Mouse (Mus musculus) midbrain, embryonic 16.5 days (tissue): ENCODE measurements around the gene Gm20509. TPM values are rescaled to one million over a fixed set of nuclear protein-coding genes. Genes with fewer than 3 reads are reported as not detected.

Experiments used
- ATAC-seq: fragments of 200-750 bp; cut with Nextera tagmentation; 2 replicates; pipeline ENCODE4 v1.8.0; 2017; ENCODE audit warnings: moderate TSS enrichment
- H3K27ac ChIP-seq: fragments of 300-500 bp; sonication (generic); 2 replicates; pipeline ENCODE4 v1.5.1; 2014; ENCODE audit warnings: mild to moderate bottlenecking, low read length, mixed read lengths
- H3K27me3 ChIP-seq: fragments of 300-500 bp; sonication (generic); 2 replicates; pipeline ENCODE4 v1.6.1; 2014; ENCODE audit warnings: low read depth, low read length, mixed read lengths; ENCODE audit not compliant: control insufficient read depth, insufficient read depth
- H3K36me3 ChIP-seq: fragments of 300-500 bp; sonication (generic); 2 replicates; pipeline ENCODE4 v1.6.1; 2014; ENCODE audit warnings: mild to moderate bottlenecking, low read length, moderate library complexity, mixed read lengths; ENCODE audit not compliant: control insufficient read depth, insufficient read depth
- H3K4me1 ChIP-seq: fragments of 300-500 bp; sonication (generic); 2 replicates; pipeline ENCODE4 v1.6.1; 2014; ENCODE audit warnings: mild to moderate bottlenecking, low read length, mixed read lengths; ENCODE audit not compliant: control insufficient read depth, insufficient read depth
- H3K4me2 ChIP-seq: fragments of 300-500 bp; sonication (generic); 2 replicates; pipeline ENCODE4 v1.6.1; 2014; ENCODE audit warnings: mild to moderate bottlenecking, low read length, mixed read lengths
- H3K4me3 ChIP-seq: fragments of 300-500 bp; sonication (generic); 2 replicates; pipeline ENCODE4 v1.5.1; 2014; ENCODE audit warnings: low read depth, mild to moderate bottlenecking, low read length, moderate library complexity, mixed read lengths
- H3K9ac ChIP-seq: fragments of 300-500 bp; sonication (generic); 2 replicates; pipeline ENCODE4 v1.6.1; 2014; ENCODE audit warnings: low read depth, low read length, mixed read lengths
- H3K9me3 ChIP-seq: fragments of 300-500 bp; sonication (generic); replicated peaks from 2 replicates; pipeline ENCODE4 v1.6.1; 2014; ENCODE audit warnings: mild to moderate bottlenecking, low read length, mixed read lengths; ENCODE audit not compliant: control insufficient read depth, poor library complexity, severe bottlenecking
- WGBS: fragments of 180-500 bp; shearing (Covaris S2); extraction: QIAGEN DNeasy Blood & Tissue Kit; methylation state at CpG from one replicate; pipeline ENCODE4 v1.1.7; 2014; 5-methylcytosine and 5-hydroxymethylcytosine counted together
- polyA plus RNA-seq: library from polyadenylated mRNA; unstranded; fragments of >200 nt; fragmentation: Nextera tagmentation; extraction: Ambion mirVana; gene quantifications from 2 replicates; pipeline ENCODE4 v1.2.1, GENCODE M21; 2015

The Gm20509 gene
- polyA plus RNA-seq, 1 experiment from 2014 or later = not detected

DNA sequence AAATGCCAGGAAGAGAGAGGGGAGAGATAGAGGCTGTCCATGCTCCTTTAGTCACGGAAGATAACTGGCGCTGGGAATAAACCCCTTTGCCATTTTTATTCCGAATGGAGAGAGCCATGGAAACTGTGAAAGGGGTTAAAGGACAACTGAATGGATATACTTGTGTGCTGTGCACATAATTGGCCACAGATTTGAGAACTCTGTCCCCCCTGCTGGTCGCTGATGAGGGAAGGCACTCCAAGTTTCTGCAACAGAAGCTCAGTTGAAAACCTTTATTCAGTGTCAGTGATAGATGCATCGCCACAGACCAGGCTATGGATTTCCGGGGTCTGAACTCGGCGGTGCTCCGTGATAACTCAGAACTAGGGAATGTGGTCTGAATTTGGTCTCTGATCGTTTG lies 12.1 kb upstream of the Gm20509 start:
- WGBS = 78% methylated on average over 10 of the region's 10 CpGs
- Histone ChIP-seq H3K36me3 (no peaks in the 10 kb centered on the region), H3K4me3 (no peak overlapping the region), H3K4me2 (no peak overlapping the region), H3K4me1 (peaks cover 3% of the 10 kb centered on the region; the same call in 1 of the 2 replicates), H3K9ac (no peak overlapping the region), H3K27me3 (no peaks in the 10 kb centered on the region; the same call in 1 of the 2 replicates), H3K27ac (no peak overlapping the region), H3K9me3 (no peaks in the 10 kb centered on the region)
- ATAC-seq = no peak

DNA sequence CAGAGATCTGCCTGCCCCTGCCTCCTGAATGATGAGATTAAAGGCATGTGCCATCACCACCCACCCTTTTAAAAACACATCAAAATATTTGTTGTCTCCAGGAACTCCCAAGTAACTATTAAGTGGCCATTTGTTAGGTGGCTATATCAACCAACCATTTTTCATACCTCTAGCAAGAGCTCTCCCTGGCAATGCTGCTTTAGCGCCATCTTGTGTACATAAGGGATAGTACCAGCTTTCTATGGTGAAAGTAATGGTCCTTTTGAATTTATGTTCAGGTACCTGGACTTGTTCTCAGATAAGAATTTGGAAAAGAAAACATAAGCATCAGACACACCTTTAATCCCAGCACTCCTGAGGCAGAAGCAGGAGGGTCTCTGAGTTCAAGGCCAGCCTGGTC lies 10.5 kb upstream of the Gm20509 start:
- no peak for ATAC-seq

GRCm38 (mm10) chr9:73094580-73094979 lies 7.7 kb upstream of the Gm20509 start:
- ATAC-seq = peak; percentile 94
- Histone ChIP-seq H3K4me1 (peaks cover 3% of the 10 kb centered on the region; the same call in 1 of the 2 replicates), H3K9ac (0 out of 2 replicates have a peak overlapping the region, but pooled peaks have one; percentile 10), H3K4me2 (peak overlapping the region; percentile 36), H3K36me3 (no peaks in the 10 kb centered on the region), H3K27me3 (no peaks in the 10 kb centered on the region; the same call in 1 of the 2 replicates), H3K27ac (peak overlapping the region; percentile 41), H3K9me3 (no peaks in the 10 kb centered on the region), H3K4me3 (peak overlapping the region; percentile 8; the same call in 1 of the 2 replicates)
- 28% methylated on average over 17 of the region's 17 CpGs for WGBS

More for the DNA sequence above, 10.5 kb upstream of the Gm20509 start:
- 0% methylated on average over 1 of the region's 1 CpGs for WGBS
- Histone ChIP-seq H3K36me3 (no peaks in the 10 kb centered on the region), H3K9ac (no peak overlapping the region), H3K4me3 (no peak overlapping the region), H3K4me2 (no peak overlapping the region), H3K27me3 (no peaks in the 10 kb centered on the region; the same call in 1 of the 2 replicates), H3K9me3 (no peaks in the 10 kb centered on the region), H3K4me1 (peaks cover 3% of the 10 kb centered on the region; the same call in 1 of the 2 replicates), H3K27ac (no peak overlapping the region)

GRCm38 (mm10) chr9:73097898-73098297 lies 4.4 kb upstream of the Gm20509 start:
- ATAC-seq = no peak
- Histone ChIP-seq H3K9me3 (no peaks in the 10 kb centered on the region), H3K36me3 (no peaks in the 10 kb centered on the region), H3K4me3 (no peak overlapping the region), H3K9ac (no peak overlapping the region), H3K4me2 (no peak overlapping the region), H3K27me3 (peaks cover 8% of the 10 kb centered on the region), H3K4me1 (peaks cover 3% of the 10 kb centered on the region; the same call in 1 of the 2 replicates), H3K27ac (no peak overlapping the region)
- WGBS = 89% methylated on average over 2 of the region's 2 CpGs

DNA sequence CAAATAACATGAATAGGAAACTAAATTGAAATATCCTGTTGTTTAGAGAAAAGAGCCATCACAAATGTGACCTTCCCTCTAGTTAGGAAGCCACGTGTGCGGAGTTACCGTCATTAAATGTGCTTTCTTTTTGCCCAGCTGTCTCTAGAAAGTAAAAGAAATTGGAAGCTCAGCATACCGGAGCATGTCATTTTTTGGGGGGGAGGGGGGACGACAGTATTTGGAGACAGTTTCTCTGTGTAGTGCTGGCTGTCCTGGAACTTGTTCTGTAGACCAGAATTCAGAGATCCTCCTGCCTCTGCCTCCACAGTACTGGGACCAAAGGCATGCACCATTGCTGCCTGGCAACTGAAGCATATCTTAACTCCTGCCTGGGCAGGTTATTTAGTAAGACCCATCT lies 734 bp upstream of the Gm20509 start, which contains the start of gene Khdc3:
Khdc3 (plus strand) TSS at position 301 of the 400 bp plus-strand sequence.
- H3K27me3 ChIP-seq = peaks cover 25% of the 10 kb centered on the region
- ATAC-seq = no peak
- H3K27ac ChIP-seq = no peak within 1 kb of the TSS
- WGBS = 91% methylated on average over 5 of the region's 5 CpGs
- H3K9me3 ChIP-seq = no peaks in the 10 kb centered on the region
- H3K4me1 ChIP-seq = peaks cover 5% of the 10 kb centered on the region; the same call in 1 of the 2 replicates
- H3K36me3 ChIP-seq = no peaks in the 10 kb centered on the region
- no peak within 1 kb of the TSS for H3K9ac ChIP-seq
- H3K4me3 ChIP-seq = no peak within 1 kb of the TSS
- H3K4me2 ChIP-seq = no peak within 1 kb of the TSS

- peak; percentile 39; the same call in 1 of the 2 replicates for ATAC-seq
- Histone ChIP-seq H3K27me3 (peaks cover 25% of the 10 kb centered on the region), H3K4me2 (peak overlapping the region; percentile 74)
These were observed 1.0 kb downstream of the Gm20509 start for GRCm38 (mm10) chr9:73103159-73103879.

DNA sequence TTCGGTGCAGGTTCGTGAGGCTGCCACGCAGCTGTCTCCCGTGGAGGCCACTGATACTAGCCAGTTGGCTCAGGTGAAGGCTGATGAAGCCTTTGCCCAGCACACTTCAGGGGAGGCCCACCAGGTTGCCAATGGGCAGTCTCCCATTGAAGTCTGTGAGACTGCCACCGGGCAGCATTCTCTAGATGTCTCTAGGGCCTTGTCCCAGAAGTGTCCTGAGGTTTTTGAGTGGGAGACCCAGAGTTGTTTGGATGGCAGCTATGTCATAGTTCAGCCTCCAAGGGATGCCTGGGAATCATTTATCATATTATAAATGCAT lies 1.6 kb downstream of the Gm20509 start:
- Histone ChIP-seq H3K27me3 (peaks cover 25% of the 10 kb centered on the region), H3K9me3 (no peaks in the 10 kb centered on the region), H3K9ac (peak overlapping the region; percentile 70), H3K4me3 (peak overlapping the region; percentile 44), H3K4me2 (peak overlapping the region; percentile 74), H3K36me3 (no peaks in the 10 kb centered on the region), H3K4me1 (peaks cover 5% of the 10 kb centered on the region; the same call in 1 of the 2 replicates), H3K27ac (no peak overlapping the region)
- no peak for ATAC-seq
- 32% methylated on average over 5 of the region's 5 CpGs for WGBS

More at GRCm38 (mm10) chr9:73103159-73103879, 1.0 kb downstream of the Gm20509 start:
- WGBS = 5% methylated on average over 53 of the region's 60 CpGs
- H3K4me3 ChIP-seq = peak overlapping the region; percentile 44
- no peak overlapping the region for H3K27ac ChIP-seq
- no peaks in the 10 kb centered on the region for H3K9me3 ChIP-seq
- H3K4me1 ChIP-seq = peaks cover 5% of the 10 kb centered on the region; the same call in 1 of the 2 replicates
- H3K9ac ChIP-seq = peak overlapping the region; percentile 70
- H3K36me3 ChIP-seq = no peaks in the 10 kb centered on the region

DNA sequence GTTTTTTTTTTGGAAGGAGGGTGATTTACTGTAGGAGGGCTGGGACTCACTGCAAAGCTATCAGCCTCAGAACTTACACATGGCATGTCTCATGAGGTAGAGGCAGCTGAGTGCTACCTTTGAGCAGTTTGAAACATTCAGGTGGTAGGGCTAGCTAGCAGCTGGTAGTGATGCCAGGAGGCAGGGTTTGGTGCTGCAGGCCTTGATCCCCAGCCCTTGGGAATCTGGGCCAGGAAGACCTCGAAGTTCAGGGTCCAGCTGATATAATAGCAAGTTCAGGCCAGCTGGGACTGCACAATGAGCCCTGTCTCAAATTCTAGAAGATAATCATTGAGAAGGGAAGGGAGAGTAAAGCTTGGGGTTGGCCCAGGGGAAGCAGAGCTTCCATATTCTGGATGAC lies 2.9 kb downstream of the Gm20509 start:
- Histone ChIP-seq H3K27me3 (peaks cover 25% of the 10 kb centered on the region), H3K36me3 (no peaks in the 10 kb centered on the region), H3K27ac (no peak overlapping the region), H3K9me3 (no peaks in the 10 kb centered on the region), H3K4me1 (peaks cover 5% of the 10 kb centered on the region; the same call in 1 of the 2 replicates), H3K4me3 (no peak overlapping the region), H3K4me2 (no peak overlapping the region), H3K9ac (no peak overlapping the region)
- no peak for ATAC-seq
- 69% methylated on average over 1 of the region's 1 CpGs for WGBS

DNA sequence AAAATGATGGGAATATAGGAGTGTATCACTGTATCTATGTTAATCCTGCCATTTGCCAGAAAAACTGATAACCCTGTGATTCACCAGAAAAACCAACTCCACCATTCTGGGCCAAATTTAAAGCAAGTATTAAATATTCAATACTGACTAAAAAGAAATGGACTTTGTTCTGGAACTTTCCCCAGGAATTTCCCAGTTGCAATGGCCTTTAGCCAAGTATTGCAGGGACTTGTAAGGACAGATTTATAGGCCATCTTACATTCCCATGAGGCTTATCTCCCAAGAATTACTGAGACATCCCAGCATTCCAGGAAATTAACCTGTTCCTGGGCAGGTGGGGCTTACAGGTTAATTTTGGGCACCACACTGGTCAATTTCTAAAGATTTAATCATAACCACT lies 3.5 kb downstream of the Gm20509 start:
- Histone ChIP-seq H3K27ac (no peak overlapping the region), H3K4me1 (peaks cover 5% of the 10 kb centered on the region; the same call in 1 of the 2 replicates), H3K4me3 (no peak overlapping the region), H3K9ac (no peak overlapping the region), H3K4me2 (no peak overlapping the region), H3K36me3 (no peaks in the 10 kb centered on the region), H3K27me3 (peaks cover 25% of the 10 kb centered on the region), H3K9me3 (no peaks in the 10 kb centered on the region)
- no peak for ATAC-seq
